Mouse (Mus musculus) granulocyte monocyte progenitor cell, adult 5-6 weeks (primary cell): Measurements from ENCODE around the gene Knstrn. TPM values are rescaled to one million over a fixed set of nuclear protein-coding genes. Genes with fewer than 3 reads are reported as not detected.
A peak's percentile ranks its signal among the peaks of the same experiment; 100 is the strongest.

Experiments used
- ATAC-seq: replicated peaks from 2 replicates; pipeline ENCODE4 v1.8.0; 2016; ENCODE audit warnings: mild to moderate bottlenecking, moderate TSS enrichment, inconsistent platforms; ENCODE audit not compliant: poor library complexity, severe bottlenecking
- total RNA-seq, 2 experiments: library from RNA; stranded (forward) in 1 of 2; stranded (reverse) in 1 of 2; fragments of 200-712, 200-1000 nt in 1 of 2; fragments of >200 nt in 1 of 2; fragmentation: Nextera tagmentation in 1 of 2; gene quantifications; 2 replicates each; pipeline ENCODE4 v1.2.3; 2014 to 2017

Knstrn gene
- total RNA-seq, 2 experiments from 2014 or later: 57.9 to 190 TPM

- ATAC-seq: no peak
Measured at GRCm38 (mm10) chr2:118897808-118898207, 84.0 kb downstream of the Knstrn start.

GRCm38 (mm10) chr2:118898771-118899170 is 85.0 kb downstream of the Knstrn start:
- ATAC-seq: no peak

- ATAC-seq: no peak
Measured at GRCm38 (mm10) chr2:118899306-118899705, 85.5 kb downstream of the Knstrn start.

GRCm38 (mm10) chr2:118899981-118900825 is 86.4 kb downstream of the Knstrn start, which contains the start of gene Bahd1:
Gene Bahd1, plus strand, starts transcription at chr2:118900377.
- peak; percentile 28 for ATAC-seq

GRCm38 (mm10) chr2:118900826-118901140 is 87.0 kb downstream of the Knstrn start:
- ATAC-seq: no peak

- ATAC-seq: peak; percentile 69
Measured at GRCm38 (mm10) chr2:118901175-118902031, 87.6 kb downstream of the Knstrn start.

- ATAC-seq: peak; percentile 10
Measured at GRCm38 (mm10) chr2:118902051-118903025, 88.5 kb downstream of the Knstrn start.

GRCm38 (mm10) chr2:118903333-118903741 is 89.5 kb downstream of the Knstrn start:
- no peak for ATAC-seq

Other genes starting within 250 kb of the Knstrn start
- gene Bub1b, start 215.8 kb upstream of the Knstrn start, total RNA-seq (2014; fragmentation: Nextera tagmentation): 30.5 and 39.4 TPM in 2 replicates
- gene Bub1b, start 215.8 kb upstream of the Knstrn start, total RNA-seq (2017): 101 and 117 TPM in 2 replicates
- gene Pak6, start 150.7 kb upstream of the Knstrn start, total RNA-seq (2014; fragmentation: Nextera tagmentation): 0.32 TPM in 1 of 2 replicates, not detected in the other
- 0.05 TPM in 1 of 2 replicates, not detected in the other for gene Pak6, start 150.7 kb upstream of the Knstrn start, total RNA-seq (2017)
- 0.77 and 1.0 TPM in 2 replicates for gene Ankrd63, start 110.0 kb upstream of the Knstrn start, total RNA-seq (2014; fragmentation: Nextera tagmentation)
- gene Ankrd63, start 110.0 kb upstream of the Knstrn start, total RNA-seq (2017): 0.62 and 0.69 TPM in 2 replicates
- gene Plcb2, start 85.6 kb upstream of the Knstrn start, total RNA-seq (2014; fragmentation: Nextera tagmentation): 99.1 and 108 TPM in 2 replicates
- gene Plcb2, start 85.6 kb upstream of the Knstrn start, total RNA-seq (2017): 54.3 and 70.7 TPM in 2 replicates
- gene Inafm2, start 68.2 kb upstream of the Knstrn start, total RNA-seq (2014; fragmentation: Nextera tagmentation): 27.9 and 30.3 TPM in 2 replicates
- 15.0 and 24.8 TPM in 2 replicates for gene Inafm2, start 68.2 kb upstream of the Knstrn start, total RNA-seq (2017)
- 0.92 and 2.3 TPM in 2 replicates for gene Ccdc9b, start 51.3 kb upstream of the Knstrn start, total RNA-seq (2014; fragmentation: Nextera tagmentation)
- gene Ccdc9b, start 51.3 kb upstream of the Knstrn start, total RNA-seq (2017): 0.26 and 0.82 TPM in 2 replicates
- gene Phgr1, start 41.2 kb upstream of the Knstrn start, total RNA-seq (2014; fragmentation: Nextera tagmentation): not detected in 2 replicates
- gene Phgr1, start 41.2 kb upstream of the Knstrn start, total RNA-seq (2017): not detected in 2 replicates
- not detected in 2 replicates for gene Disp2, start 34.3 kb upstream of the Knstrn start, total RNA-seq (2014; fragmentation: Nextera tagmentation)
- not detected in 2 replicates for gene Disp2, start 34.3 kb upstream of the Knstrn start, total RNA-seq (2017)
- 59.9 and 60.9 TPM in 2 replicates for gene Ivd, start 48.0 kb downstream of the Knstrn start, total RNA-seq (2014; fragmentation: Nextera tagmentation)
- gene Ivd, start 48.0 kb downstream of the Knstrn start, total RNA-seq (2017): 34.6 and 45.3 TPM in 2 replicates
- 10.1 and 12.3 TPM in 2 replicates for gene Bahd1, start 86.4 kb downstream of the Knstrn start, total RNA-seq (2014; fragmentation: Nextera tagmentation)
- 4.6 and 4.8 TPM in 2 replicates for gene Bahd1, start 86.4 kb downstream of the Knstrn start, total RNA-seq (2017)
- 8.4 and 11.4 TPM in 2 replicates for gene Chst14, start 112.5 kb downstream of the Knstrn start, total RNA-seq (2014; fragmentation: Nextera tagmentation)
- 1.4 and 1.5 TPM in 2 replicates for gene Chst14, start 112.5 kb downstream of the Knstrn start, total RNA-seq (2017)
- gene Ccdc32, start 215.4 kb downstream of the Knstrn start, total RNA-seq (2014; fragmentation: Nextera tagmentation): 11.5 and 18.3 TPM in 2 replicates
- gene Ccdc32, start 215.4 kb downstream of the Knstrn start, total RNA-seq (2017): 14.4 and 15.7 TPM in 2 replicates
- 15.8 and 16.0 TPM in 2 replicates for gene Rpusd2, start 220.8 kb downstream of the Knstrn start, total RNA-seq (2014; fragmentation: Nextera tagmentation)
- 15.0 and 15.8 TPM in 2 replicates for gene Rpusd2, start 220.8 kb downstream of the Knstrn start, total RNA-seq (2017)
- gene Knl1, start 233.1 kb downstream of the Knstrn start, total RNA-seq (2014; fragmentation: Nextera tagmentation): 42.2 and 46.8 TPM in 2 replicates
- gene Knl1, start 233.1 kb downstream of the Knstrn start, total RNA-seq (2017): 71.1 and 76.1 TPM in 2 replicates